Mouse (Mus musculus): Measurements from ENCODE around the gene Fh1. TPM values are rescaled to one million over a fixed set of nuclear protein-coding genes. Genes with fewer than 3 reads are reported as not detected.
A peak's percentile ranks its signal among the peaks of the same experiment; 100 is the strongest.

Fh1 gene
- polyA plus RNA-seq, 1 experiment from 2014 or later: 94.9 TPM

DNA sequence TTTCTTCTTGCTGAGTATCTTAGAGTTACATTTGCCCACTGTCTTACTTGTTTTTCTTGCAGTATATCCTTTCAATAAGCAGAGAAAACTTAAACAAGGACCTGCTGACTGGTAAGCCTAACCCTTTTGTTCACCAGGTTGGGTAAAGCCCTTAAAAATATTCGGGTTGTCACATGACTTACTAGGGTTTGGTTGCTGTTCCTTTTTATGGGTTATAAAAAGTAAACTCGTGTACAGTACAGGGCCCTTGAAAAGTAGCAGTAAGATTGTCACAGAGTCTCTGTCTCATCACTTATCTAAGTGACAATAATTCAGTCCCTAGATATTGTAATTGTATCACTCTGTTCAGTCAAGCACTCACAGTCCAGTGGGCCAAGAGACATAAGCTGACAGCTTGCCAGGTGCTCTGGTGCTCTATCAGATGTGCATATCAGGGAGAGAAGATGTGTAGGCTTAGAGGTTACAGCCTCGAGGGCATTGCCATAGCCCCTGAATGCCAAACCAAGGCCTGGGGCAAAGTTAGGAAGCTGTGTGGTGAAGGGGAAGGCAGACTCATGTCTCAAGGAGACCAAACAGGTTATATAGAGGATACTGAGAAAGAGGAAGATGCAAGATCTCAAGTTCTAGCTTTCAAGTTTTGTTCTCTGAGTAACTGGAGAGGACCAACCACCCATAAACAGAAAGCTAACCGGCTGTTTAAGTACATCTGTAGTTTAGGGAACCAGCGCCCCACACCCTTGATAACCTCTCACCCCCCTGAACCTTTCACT, 18.2 kb upstream of the Fh1 start:
- no peak overlapping the region for H3K27ac ChIP-seq
- H3K4me3 ChIP-seq (replicated peaks): no peak overlapping the region
- H3K27me3 ChIP-seq: no peaks in the 10 kb centered on the region
- H3K9ac ChIP-seq (replicated peaks): no peak overlapping the region
- no peaks in the 10 kb centered on the region for H3K9me3 ChIP-seq
- no peak overlapping the region for H3K4me2 ChIP-seq
- H3K4me1 ChIP-seq (replicated peaks): no peaks in the 10 kb centered on the region
- ATAC-seq (ENCODE audit: insufficient number of reproducible peaks, insufficient read depth, low FRiP score, low TSS enrichment, low read depth): no peak
- H3K36me3 ChIP-seq: no peaks in the 10 kb centered on the region
- whole genome bisulfite sequencing: 62% methylated on average over 5 of the region's 5 CpGs

DNA sequence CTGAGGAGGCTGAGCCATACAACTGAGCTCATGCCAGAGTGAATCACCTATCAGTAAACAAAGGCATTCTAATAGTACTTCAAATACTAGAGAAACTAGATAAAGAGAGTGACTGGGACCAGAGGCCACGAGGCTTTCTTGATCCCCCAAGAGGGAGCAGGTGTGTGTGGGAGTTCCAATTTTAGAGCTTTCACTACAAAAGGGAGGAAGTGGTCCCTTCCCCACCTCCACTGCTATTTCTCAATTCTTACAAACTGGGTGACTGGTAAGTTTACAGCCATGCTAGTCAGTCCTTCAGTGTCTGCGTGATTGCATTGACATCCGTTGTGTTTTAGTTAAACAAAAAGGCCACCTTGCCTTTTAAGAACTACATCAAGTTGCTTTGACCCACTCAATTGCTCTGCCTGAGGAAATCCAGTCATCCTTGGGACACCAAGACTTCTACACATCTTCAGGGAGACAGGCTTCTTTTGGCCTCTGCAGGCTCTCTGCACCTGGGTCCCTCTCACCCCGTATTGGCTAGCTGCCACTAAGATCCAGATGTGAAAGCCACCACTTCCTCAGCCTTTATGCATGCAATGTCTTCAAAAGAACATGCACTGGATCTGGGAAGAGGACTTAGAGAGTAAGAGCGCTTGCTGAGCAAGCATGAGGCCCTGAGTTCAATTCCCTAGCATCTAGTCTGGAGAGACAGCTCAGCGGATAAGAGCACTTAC, 15.2 kb upstream of the Fh1 start:
- H3K4me2 ChIP-seq: no peak overlapping the region
- no peak overlapping the region for H3K27ac ChIP-seq
- 74% methylated on average over 6 of the region's 6 CpGs for WGBS
- H3K4me1 ChIP-seq (replicated peaks): no peaks in the 10 kb centered on the region
- no peaks in the 10 kb centered on the region for H3K27me3 ChIP-seq
- no peaks in the 10 kb centered on the region for H3K36me3 ChIP-seq
- H3K4me3 ChIP-seq (replicated peaks): no peak overlapping the region
- no peaks in the 10 kb centered on the region for H3K9me3 ChIP-seq
- ATAC-seq (ENCODE audit: insufficient number of reproducible peaks, insufficient read depth, low FRiP score, low TSS enrichment, low read depth): no peak
- no peak overlapping the region for H3K9ac ChIP-seq (replicated peaks)

DNA sequence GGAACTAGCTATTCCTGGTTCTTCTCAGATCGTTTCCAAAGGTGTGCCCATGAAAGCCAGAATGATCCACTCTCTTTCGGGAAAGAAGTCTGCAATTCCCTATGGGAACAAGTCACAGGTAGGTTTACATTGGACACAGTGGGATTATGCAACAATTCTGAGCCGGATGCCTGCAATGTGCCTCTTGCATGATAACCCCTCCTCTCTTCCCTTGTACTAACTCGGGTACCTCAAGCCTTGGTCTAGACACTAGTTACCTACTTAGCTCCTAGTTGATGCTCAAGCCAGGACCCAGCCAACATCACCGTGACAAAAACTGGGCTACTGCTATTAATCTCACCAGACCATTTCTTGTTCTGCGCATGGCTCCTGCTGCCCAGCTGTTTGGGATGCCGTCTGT, 13.6 kb upstream of the Fh1 start:
- H3K36me3 ChIP-seq: no peaks in the 10 kb centered on the region
- no peak overlapping the region for H3K9ac ChIP-seq (replicated peaks)
- H3K4me3 ChIP-seq (replicated peaks): no peak overlapping the region
- H3K4me1 ChIP-seq (replicated peaks): no peaks in the 10 kb centered on the region
- no peak overlapping the region for H3K4me2 ChIP-seq
- ATAC-seq (ENCODE audit: insufficient number of reproducible peaks, insufficient read depth, low FRiP score, low TSS enrichment, low read depth): no peak
- H3K27ac ChIP-seq: no peak overlapping the region
- H3K27me3 ChIP-seq: no peaks in the 10 kb centered on the region
- no peaks in the 10 kb centered on the region for H3K9me3 ChIP-seq
- WGBS: 87% methylated on average over 7 of the region's 7 CpGs

DNA sequence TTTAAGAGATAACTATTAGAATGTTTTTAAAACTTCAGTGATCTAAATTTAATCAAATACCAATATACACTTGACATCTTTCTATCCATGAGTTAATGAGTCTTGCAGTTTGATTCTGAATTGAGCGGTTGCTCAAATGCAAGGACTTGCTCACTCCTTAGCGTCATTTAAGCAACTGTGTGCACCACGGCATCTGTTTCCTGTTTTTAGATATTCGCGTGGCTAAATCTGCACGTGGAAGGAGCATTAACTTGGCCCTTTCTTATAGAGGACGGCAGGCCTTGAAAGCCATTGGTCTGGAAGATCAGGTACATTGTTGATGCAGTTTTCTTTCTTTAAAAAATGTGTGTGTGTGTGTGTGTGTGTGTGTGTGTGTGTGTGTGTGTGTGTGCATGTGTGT, 12.2 kb upstream of the Fh1 start:
- Histone ChIP-seq H3K9me3 (no peaks in the 10 kb centered on the region), H3K9ac (replicated peaks) (no peak overlapping the region), H3K4me3 (replicated peaks) (no peak overlapping the region), H3K4me2 (no peak overlapping the region), H3K27ac (no peak overlapping the region), H3K27me3 (no peaks in the 10 kb centered on the region), H3K36me3 (no peaks in the 10 kb centered on the region), H3K4me1 (replicated peaks) (no peaks in the 10 kb centered on the region)
- WGBS: 60% methylated on average over 7 of the region's 7 CpGs
- no peak for ATAC-seq (ENCODE audit: insufficient number of reproducible peaks, insufficient read depth, low FRiP score, low TSS enrichment, low read depth)

DNA sequence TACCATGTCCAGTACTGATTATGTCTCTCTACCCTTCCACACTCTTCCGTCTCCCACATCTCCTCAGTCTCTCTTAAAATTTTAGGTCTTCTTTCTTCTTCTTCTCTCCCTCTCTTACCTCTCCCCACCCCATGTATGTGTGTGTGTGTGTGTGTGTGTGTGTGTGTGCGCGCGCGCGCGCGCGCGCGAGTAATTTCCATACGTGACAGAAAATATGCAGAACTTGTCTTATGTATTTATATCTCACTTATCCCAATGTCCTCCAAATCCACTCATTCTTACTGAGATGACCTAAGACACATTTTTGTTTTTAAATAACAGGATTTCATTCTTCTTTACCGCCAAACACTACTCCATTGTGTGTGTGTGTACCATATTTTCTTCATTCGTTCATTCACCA, 7.0 kb upstream of the Fh1 start:
- Histone ChIP-seq H3K4me3 (replicated peaks) (no peak overlapping the region), H3K27me3 (no peaks in the 10 kb centered on the region), H3K9me3 (no peaks in the 10 kb centered on the region), H3K9ac (replicated peaks) (no peak overlapping the region), H3K27ac (no peak overlapping the region), H3K36me3 (no peaks in the 10 kb centered on the region), H3K4me1 (replicated peaks) (no peaks in the 10 kb centered on the region), H3K4me2 (no peak overlapping the region)
- ATAC-seq (ENCODE audit: insufficient number of reproducible peaks, insufficient read depth, low FRiP score, low TSS enrichment, low read depth): no peak
- 96% methylated on average over 14 of the region's 14 CpGs for WGBS

DNA sequence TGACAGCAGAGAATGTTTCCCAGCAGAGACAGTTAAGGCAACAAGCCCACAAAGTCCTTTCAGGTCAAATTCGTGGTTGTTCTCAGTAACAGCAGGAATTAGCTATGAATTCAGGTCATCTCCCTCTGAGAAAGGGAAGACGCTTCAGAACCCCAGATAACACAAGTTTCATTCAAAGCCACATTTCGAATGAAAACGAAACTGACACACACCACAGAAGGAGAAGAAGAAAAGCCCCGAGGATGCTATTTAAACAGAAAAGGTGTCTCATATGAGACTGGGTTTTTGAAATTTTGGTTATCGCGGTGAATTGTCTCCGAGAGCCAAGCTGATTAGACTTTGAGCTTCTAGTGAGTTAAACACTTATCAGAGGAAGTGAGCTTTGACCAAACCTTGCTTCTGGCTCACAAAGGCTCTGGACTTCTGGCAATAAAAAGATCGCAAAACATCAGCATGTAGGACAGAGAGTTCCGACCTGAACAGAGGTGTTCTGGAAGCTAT, 6.3 kb upstream of the Fh1 start:
- Histone ChIP-seq H3K4me3 (replicated peaks) (no peak overlapping the region), H3K36me3 (no peaks in the 10 kb centered on the region), H3K4me2 (no peak overlapping the region), H3K9me3 (no peaks in the 10 kb centered on the region), H3K4me1 (replicated peaks) (no peaks in the 10 kb centered on the region), H3K9ac (replicated peaks) (no peak overlapping the region), H3K27ac (no peak overlapping the region), H3K27me3 (no peaks in the 10 kb centered on the region)
- WGBS: 75% methylated on average over 10 of the region's 10 CpGs
- no peak for ATAC-seq (ENCODE audit: insufficient number of reproducible peaks, insufficient read depth, low FRiP score, low TSS enrichment, low read depth)

DNA sequence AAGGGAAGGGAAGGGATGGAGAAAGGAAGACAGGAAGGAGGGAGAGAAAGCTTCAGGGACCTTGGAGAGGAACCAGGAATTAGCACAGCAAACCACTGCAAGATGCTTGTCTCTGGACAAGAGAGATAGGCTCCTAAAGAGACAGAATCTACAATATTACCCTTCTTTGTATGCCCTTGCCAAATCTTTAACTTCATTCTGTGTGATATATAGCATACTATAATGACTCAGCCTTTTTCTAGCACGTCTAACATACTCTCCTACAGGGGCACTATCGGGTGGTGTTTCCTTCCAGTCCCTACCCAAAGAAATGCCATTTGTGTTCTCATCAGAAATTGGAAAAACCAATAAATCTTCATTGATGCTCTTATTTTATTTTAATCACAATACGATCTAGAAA, 5.6 kb upstream of the Fh1 start:
- no peaks in the 10 kb centered on the region for H3K4me1 ChIP-seq (replicated peaks)
- no peaks in the 10 kb centered on the region for H3K9me3 ChIP-seq
- no peaks in the 10 kb centered on the region for H3K36me3 ChIP-seq
- no peak overlapping the region for H3K9ac ChIP-seq (replicated peaks)
- H3K27me3 ChIP-seq: no peaks in the 10 kb centered on the region
- no peak overlapping the region for H3K4me2 ChIP-seq
- 82% methylated on average over 3 of the region's 3 CpGs for WGBS
- no peak overlapping the region for H3K4me3 ChIP-seq (replicated peaks)
- no peak overlapping the region for H3K27ac ChIP-seq
- ATAC-seq (ENCODE audit: insufficient number of reproducible peaks, insufficient read depth, low FRiP score, low TSS enrichment, low read depth): no peak

DNA sequence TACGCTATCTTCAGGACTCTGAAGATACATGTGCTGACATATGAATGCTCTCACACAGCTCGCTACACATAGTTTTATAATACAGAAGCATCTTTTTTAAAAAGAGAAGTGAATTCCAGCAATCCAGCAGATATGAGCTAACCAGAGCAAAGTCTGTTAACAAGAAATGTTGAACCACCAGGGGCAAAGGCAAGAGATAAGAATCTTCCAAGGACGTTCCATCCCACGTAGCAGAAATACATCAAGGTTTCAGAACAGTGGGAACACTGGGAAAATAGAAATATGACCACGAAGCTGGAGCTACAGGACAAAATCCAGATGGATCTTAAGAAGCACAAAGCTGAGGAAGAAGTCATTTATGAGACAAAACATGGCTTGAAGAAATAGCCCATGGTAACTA, 4.9 kb upstream of the Fh1 start:
- Histone ChIP-seq H3K9me3 (no peaks in the 10 kb centered on the region), H3K27me3 (no peaks in the 10 kb centered on the region), H3K36me3 (no peaks in the 10 kb centered on the region), H3K27ac (no peak overlapping the region), H3K4me2 (no peak overlapping the region), H3K4me1 (replicated peaks) (no peaks in the 10 kb centered on the region), H3K9ac (replicated peaks) (no peak overlapping the region), H3K4me3 (replicated peaks) (no peak overlapping the region)
- no peak for ATAC-seq (ENCODE audit: insufficient number of reproducible peaks, insufficient read depth, low FRiP score, low TSS enrichment, low read depth)
- WGBS: 90% methylated on average over 5 of the region's 5 CpGs

DNA sequence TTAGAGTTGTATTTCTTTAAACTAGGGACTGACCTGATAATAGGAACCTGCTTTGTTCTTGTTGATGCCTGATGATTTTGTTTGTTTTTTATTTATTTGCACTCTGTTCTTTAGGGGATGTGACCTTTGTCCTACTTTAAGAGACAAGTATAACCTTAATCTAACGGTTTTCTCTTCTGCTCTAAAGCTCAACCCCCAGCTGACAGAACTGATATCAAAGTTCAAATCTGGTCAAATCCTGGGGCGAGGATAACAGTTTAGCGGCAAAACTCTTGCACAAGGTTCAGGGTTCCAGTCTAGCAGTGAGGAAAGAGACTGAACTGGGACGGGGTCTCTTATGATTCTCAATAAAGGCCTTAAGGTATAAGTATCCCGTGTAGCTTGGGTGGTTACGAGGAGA, 3.8 kb upstream of the Fh1 start:
- Histone ChIP-seq H3K27ac (no peak overlapping the region), H3K4me3 (replicated peaks) (no peak overlapping the region), H3K4me2 (no peak overlapping the region), H3K9ac (replicated peaks) (no peak overlapping the region), H3K27me3 (no peaks in the 10 kb centered on the region), H3K9me3 (no peaks in the 10 kb centered on the region), H3K36me3 (no peaks in the 10 kb centered on the region), H3K4me1 (replicated peaks) (peaks cover 5% of the 10 kb centered on the region; the same call in 1 of the 2 replicates)
- WGBS: 83% methylated on average over 6 of the region's 6 CpGs
- no peak for ATAC-seq (ENCODE audit: insufficient number of reproducible peaks, insufficient read depth, low FRiP score, low TSS enrichment, low read depth)

DNA sequence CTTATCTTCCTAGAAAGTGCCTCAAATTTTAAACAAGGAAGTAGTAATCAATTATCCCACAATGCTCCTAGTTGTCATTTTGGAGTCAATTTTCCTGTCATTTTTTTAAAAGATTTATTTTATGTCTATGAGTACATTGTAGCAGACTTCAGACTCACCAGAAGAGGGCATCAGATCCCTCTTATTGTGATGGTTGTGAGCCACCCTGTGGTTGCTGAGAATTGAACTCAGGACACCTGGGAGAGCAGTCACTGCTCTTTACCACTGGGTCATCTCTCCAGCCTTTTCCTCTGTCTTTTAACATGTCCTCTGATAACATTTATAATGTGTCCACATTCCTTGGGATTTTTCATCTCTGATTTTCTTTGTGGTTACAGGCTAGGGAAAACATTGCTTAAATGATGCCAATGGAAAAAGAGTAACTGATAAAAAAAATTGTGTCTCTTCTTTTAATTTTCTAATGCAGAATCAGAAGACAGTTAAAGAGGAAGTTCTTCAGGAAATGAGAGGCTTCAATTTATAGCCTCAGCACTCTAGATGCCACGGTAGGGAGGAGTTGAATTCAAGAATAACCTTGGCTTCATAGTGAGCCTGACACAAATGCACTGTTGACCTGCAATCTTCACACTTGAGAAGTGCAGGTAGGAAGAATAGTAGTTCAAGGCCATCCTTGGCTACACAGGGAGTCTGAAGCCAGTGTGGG, 706 bp upstream of the Fh1 start:
- 82% methylated on average over 1 of the region's 1 CpGs for WGBS
- Histone ChIP-seq H3K36me3 (no peaks in the 10 kb centered on the region), H3K27me3 (no peaks in the 10 kb centered on the region), H3K4me3 (replicated peaks) (peak overlapping the region; percentile 68), H3K9me3 (no peaks in the 10 kb centered on the region), H3K4me1 (replicated peaks) (peaks cover 9% of the 10 kb centered on the region; the same call in 1 of the 2 replicates), H3K9ac (replicated peaks) (peak overlapping the region; percentile 52; the same call in 1 of the 2 replicates), H3K27ac (peak overlapping the region; percentile 90), H3K4me2 (peak overlapping the region; percentile 60)
- ATAC-seq (ENCODE audit: insufficient number of reproducible peaks, insufficient read depth, low FRiP score, low TSS enrichment, low read depth): peak; percentile 14; the same call in 1 of the 2 replicates

DNA sequence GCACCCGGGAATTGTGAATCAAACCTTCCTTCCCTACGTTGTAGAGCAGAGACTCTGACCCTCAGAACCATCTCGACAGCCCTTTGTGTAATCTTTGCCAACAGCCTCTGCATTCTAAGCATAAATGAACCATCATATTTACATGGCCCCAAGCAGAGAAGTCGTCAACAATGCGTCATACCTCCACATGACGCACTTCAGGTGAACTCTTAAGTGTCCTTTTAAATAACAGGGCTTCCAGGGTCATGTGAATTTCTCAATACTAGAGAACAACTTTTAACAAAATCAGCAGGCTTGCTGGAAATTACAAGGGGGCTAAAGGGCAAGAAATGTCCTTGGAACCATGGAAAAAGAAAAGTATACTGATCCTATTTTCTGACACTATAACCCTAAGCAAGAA, 1.8 kb downstream of the Fh1 start:
- Histone ChIP-seq H3K9ac (replicated peaks) (no peak overlapping the region), H3K9me3 (no peaks in the 10 kb centered on the region), H3K36me3 (peaks cover 9% of the 10 kb centered on the region), H3K4me2 (no peak overlapping the region), H3K27me3 (no peaks in the 10 kb centered on the region), H3K4me1 (replicated peaks) (peaks cover 9% of the 10 kb centered on the region; the same call in 1 of the 2 replicates), H3K27ac (no peak overlapping the region), H3K4me3 (replicated peaks) (no peak overlapping the region)
- no peak for ATAC-seq (ENCODE audit: insufficient number of reproducible peaks, insufficient read depth, low FRiP score, low TSS enrichment, low read depth)
- WGBS: 92% methylated on average over 6 of the region's 6 CpGs
